Mouse (Mus musculus) adrenal gland, adult 8-10 months (tissue): ENCODE measurements at regions not wholly inside any gene's neighbourhood (a gene's known extent, or its start where the extent isn't known, plus 50 kb on each side); places are given as distances from the start of the nearest gene placed in this dataset.
"Not testable (repeated sequence)": the region's sequence is repeated elsewhere in the genome, so short reads cannot be mapped to it uniquely, and the experiment has no call there.

ENCODE experiments used
- DNase-seq: peaks from one replicate; pipeline ENCODE4 v3.0.0; 2022

DNA sequence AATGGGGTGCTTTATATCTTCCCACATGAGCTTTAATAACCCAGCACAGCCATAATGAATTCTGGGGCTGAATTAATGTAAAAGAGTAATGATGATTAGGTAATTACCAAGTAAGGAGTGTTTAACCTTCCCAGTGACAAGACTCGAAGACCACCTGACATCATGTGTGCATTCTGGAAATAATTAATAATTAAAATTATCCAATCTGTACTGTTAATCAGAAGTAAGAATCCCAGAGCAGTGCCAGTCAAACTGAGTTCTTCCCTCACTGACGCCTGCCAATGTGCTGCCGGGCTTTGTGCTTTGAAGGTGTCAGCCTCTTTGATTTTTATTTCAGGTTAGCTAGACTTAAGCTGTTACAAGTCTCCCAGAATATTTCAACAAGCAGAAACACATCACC, 183.0 kb upstream of the Plxna2 start:
- DNase-seq: no peak

DNA sequence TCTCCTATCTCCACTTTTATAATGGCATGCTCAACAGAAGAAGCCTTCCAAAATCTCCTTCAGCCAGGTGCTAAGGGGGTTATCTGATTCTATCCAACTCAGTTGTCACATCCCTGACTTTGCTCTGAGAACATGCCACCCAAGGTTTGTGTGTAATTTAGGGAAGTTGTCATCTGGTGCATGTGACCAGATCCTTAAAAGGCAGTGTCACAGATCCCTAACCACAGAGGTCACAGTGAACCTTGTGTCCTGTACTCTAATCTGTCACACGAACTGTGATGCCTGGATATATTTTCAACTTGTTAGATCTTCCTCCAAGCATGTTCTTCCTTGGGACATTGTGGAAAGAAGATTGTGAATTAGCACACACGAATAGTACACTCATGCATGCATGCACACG, 189.4 kb upstream of the Plxna2 start:
- DNase-seq: no peak

DNA sequence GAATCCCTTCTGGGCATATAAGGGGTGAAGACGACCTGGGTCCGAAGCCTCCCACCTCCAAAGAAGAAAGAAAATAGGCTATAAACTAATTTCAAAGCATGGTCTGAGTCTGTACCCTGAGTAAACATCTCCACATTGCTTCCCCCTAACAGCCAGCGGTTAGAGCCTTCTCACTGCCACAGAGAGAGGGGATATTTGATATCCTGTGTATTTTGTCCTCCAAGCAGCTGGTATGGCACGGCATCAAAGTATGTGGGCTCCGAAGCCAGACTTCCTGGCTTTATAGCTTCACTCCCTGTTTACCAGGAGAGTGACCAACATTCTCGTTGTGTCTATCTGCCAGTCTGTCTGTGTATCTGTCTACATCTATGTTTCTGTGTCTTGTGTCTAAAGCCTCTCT, 191.7 kb upstream of the Plxna2 start:
- no peak for DNase-seq

DNA sequence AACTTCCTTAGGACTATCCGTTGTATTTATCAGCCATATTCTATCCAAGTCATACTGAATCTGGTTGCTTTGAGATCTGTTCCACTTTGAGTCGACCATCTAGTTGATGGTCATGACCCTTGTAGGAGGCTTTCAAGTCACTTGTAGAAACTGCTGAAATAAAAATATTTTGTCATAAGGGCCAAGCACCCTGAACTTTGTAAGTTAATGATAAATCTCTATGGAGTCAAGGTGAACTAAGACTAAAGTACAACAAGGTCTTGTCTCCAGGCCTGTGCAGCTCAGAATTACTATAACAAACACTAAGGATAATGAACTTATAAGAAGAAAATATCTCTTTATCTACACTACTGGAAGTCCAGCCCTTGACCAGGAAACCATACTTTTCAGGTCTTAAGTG, 193.8 kb upstream of the Plxna2 start:
- no peak for DNase-seq

DNA sequence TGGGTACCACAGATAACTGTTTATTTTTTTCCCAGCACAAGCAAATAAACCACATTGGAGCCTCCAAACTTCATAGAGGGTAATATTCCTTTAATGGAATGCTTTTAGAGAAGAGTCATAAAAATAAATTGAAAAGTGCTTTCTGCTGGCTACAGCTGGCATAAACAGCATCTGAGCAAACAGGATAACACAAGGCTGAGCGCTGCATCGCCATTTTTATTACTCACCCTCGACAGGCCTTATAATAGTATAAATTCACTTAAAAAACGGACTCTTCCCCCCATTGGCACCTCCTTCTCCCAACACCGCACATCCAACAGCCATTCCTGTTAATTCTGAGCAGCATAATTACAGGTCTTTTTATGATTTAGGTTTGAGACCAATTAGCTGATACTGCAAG, 205.8 kb upstream of the Plxna2 start:
- DNase-seq: no peak

DNA sequence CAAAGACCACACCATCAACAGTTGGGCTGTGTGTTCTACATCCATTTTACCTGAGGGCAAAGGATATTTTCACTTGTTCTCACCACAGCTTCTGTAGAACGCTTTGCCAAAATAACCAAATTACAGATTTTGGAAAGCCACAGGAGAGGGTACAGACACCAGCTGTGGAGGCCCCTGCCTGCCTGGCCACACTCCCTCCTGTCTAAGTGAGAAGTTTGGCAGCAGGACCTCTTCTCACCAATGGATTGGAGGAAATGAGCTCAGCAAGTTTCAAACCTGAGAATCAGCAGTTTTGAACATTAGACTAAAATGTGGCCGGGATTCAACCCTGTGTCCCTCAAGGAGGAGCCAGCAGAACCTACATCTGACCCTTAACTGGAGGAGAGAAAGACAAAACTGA, 206.2 kb upstream of the Plxna2 start:
- no peak for DNase-seq

DNA sequence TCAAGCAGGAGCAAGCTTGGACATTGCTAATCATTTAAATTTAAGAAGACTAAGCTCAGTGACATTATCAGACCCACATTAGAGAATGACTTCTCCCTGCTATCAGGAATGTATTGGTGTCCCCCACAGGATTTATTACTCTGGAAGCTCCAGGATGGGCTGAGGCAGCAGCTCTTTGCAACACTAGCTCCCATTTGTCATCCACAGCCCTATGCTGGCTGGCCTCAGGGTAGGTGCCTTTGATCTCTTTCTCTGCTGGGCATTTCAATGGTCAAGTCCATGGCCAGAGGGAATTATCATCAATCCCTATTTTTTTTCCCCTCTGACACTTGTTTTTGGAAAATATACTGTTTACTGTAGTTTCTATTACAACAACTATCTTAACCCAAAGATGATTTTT, 218.7 kb upstream of the Plxna2 start:
- DNase-seq: peak; percentile 74

DNA sequence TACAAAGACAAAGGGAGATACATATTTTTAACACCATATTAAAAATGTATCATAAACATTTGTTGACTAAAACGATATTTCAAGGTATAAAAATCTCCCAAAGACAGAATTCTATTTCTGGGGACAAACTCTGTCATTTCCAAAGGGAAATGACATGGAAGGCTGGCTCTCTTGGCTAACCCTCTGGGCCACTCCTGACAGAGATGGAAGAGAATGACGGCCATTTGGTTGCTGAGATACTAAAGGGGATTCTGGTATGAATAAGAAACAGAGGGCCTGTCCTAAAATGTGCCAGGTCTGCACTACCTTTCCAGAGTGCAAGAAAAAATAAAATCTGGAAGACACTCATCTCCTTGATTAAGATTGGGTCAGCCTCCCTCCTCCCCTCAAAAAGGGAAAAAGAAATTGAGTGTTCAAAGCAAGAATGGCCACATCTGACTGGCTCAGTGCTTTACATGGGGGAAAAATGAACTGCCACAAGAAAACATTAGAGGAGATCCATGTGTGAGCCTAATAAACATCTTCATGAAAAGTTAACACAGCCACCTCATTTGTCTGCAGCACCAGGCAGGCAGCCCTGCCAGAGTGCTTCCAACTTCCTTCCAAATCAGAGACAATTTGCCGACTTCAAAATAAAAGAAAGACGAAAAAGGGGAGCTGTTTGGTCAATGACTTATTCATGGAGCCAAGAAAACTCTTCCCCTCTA, 221.1 kb upstream of the Plxna2 start:
- DNase-seq: no peak

DNA sequence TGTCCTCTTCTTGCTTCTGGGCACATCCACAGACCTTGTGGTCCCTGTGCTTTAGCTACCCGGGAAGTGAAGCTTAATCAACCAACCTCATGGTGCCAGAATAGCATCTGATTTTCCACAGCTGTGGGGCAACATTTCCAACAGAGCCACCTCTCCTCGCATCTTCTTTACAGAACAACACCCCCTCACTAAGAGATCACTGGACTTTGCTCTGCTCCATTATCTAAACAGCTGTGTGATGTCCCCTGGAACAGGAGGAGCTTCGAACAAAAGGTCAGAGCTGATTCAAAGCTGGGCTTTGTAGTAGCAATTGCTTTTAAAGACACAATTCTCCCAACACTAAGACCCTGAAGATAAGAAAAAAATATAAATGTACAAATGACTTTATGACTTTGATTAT, 224.3 kb upstream of the Plxna2 start:
- DNase-seq: no peak

DNA sequence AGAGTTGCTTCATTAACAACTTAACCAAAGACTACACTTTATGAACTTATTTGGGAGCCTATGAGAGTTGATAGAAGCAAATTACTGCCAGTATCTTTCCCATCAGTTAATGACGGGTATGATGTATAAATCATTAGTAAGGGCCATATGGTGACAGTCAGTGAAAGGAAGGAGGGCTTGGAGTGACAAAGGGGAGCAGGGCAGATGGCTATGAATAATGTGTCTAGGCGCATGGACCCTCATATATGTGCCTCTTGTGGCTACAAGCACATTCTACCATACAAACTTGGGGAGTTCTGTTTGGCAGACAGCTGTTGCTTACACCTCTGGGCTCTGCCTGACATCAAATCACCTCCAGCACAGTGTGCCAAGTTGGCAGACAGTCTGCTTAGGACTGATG, 227.8 kb upstream of the Plxna2 start:
- DNase-seq: no peak

DNA sequence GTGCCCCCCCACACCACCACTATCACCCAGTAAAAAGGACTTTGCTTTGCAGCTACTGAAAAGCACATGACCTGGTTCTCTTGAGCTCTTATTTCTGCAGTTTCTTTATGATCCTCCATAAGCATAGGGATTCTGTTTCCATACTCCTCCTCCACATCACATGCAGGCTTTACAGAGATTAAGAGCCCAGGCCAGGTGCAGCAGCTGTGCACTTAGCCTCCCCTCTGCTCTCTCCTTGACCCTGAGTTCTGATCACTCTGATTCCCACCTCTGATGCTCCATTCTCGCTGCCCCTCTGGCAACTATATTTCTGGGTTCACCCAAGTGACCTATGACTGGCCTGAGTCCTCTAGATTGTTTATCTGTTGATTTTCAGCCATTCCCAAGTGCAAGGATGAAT, 239.9 kb upstream of the Plxna2 start:
- DNase-seq: no peak

DNA sequence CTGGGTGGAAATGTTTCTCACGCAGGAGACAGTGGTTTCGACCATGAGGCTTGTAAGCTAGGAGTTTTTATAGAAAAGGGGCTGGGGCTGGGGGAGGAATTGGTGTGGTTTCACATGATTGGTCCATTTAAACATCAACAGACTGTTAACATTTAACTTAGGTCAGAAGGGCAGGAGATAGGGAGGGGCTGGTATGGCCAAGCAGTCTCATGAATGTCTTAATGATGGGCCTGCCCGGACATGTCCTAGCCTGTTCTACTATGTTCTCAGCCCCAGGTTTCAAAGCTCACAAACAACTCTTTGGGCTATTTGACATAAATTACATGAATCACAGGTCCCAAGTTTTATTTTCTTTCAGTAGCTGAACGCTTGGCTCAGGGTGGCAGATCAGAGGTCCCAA, 244.5 kb upstream of the Plxna2 start:
- not testable (repeated sequence) for DNase-seq

DNA sequence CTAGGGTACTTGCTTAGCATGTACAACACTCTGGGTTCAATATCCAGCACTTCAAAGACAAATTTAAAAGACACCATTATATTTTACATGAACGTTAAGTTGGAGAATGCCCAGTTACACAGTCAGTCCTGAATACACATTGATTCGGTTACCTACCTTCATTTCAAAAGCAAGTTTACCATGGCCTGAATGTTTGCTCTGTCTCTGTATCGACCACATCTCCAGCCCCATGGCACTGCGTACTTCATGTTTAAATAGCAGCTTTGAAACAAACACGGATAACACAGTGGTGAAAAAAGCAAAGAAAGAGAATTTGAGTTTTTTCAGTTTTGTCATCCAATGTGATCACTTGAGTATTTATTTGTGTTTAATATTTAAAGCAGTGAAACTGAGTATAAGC, 254.1 kb upstream of the Plxna2 start:
- DNase-seq: no peak

DNA sequence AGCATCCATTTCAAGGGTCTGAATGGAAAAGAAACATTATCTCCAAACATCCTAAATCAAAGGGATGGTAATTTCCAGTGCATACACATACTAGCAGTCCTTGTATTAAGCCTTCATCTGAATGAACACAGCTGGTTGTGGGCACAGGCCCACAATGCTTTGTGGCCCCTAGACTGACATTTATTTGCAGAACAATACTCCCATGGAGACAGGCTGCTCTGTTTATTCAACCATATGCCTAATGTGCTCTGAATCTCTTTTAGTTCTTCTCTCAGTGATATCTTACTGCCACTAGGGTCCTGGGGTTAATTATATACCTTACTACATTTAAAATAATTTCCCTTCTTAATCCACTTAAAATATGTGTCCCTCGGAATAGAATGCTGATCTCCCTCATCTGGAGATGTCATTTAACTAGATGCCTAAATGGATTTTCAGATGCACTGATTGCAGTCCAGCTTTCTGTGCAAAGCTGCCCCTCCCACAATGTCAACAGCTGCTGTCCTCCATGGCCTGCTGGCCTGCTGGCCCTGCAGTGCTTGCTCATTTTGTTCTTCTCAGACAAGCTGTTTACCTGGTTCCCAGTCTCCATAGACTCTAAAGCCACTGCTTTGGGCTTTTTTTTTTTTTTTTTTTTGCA, 254.8 kb upstream of the Plxna2 start:
- DNase-seq: no peak

DNA sequence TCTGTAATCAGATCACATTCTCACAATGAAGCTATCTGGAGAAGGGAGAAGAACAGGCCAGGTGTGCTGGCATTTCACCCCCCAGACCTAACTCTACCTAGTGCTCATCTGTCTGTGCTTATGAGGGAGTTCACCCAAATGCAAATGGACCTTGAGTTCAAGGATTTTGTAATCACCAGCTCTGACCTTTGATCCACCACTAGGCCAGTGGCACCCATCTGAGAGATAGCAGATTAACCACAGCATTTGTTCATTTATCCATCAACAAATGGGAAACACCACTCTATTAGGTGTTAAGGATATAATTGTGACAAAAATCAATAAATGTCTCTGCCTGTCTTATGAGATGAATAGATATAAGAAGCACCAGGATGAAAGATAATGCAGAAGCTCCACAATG, 255.7 kb upstream of the Plxna2 start:
- DNase-seq: no peak

DNA sequence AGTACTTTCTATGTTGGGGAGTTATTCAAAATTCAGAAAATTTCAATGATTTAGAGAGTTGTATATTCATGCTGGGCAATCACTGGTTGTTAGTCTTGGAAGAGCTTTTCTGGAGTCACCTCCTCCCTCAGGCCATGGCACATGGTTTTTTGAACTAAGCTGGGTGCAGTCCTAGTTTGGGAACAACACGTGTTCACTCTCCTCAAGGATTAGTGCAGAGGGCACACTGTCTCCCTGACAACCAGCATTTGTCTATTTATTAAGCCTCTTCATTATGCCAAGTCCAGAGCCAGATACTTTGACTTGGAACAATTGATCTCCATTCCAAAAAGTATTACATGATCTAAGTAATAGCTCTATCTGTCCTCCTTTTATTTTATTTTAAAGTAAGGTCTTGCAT, 256.7 kb upstream of the Plxna2 start:
- no peak for DNase-seq

DNA sequence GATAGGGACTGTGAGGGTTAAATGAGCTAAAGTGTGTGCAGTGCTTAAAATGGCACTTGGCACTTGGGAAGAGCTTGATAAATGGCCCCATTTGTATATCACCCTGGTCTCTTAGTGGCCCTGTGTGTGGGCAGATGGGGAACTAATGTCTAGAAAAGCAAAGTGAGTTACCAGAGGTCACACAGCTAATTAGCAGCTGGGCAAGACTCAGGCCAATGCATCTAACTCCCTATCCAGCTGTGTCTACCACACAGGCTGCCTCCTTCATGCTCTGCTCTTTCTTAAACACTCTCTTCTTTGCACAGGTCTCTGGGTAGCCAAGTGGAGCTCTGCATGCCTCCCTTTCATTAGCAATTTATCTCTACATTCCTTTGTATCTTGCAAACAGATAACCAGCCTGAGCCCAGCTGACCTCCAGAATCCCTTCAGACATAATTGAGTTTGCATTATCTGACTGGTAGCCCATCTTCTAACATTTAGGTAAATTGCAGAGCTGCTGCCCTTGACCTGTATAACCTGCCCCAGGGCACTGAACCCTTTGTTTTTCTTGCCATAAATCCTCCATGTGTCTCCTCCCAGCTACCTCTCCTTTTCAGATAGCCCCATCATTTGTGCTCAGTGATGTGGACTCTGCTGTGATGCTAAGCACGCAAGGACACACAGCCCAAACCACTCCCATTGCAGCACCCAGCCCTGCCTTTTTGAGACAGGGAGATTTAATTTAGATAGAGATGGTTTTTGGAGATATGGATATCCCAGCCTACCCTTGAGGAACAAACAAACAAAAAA, 263.5 kb upstream of the Plxna2 start:
- no peak for DNase-seq

DNA sequence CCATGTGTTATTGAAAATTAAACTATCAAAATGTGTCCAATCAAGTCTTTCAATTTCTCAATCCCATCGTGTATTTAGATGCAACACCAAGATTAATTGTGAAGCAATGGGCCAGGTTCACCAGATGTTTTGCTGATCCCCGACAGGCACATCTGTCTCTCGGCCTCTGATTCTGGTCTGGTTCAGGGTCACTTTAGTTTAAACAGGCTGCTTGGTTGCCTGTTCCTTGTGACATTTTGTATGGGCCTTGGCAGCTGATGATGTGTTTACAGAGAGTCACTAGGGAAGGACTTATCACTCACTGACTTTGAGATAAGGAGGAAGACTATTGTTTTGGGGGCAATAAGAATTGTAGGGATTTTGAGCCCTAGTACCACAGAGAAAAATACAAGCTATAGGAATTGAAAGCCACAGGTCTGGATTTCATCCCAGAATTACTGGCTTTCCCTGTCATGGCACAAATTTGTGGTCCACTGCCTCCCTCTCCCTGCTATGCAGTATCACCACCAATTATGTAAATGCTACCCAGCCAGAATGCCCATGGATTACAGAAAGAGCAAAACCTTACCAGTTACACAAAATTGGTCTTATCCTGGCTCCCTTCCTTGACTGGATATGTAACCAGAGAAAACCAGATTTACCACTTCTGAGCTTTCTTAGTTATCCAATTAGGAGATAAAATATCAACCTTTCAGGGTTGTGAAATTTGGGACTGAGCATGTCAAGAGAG, 272.5 kb upstream of the Plxna2 start:
- peak; percentile 25 for DNase-seq

DNA sequence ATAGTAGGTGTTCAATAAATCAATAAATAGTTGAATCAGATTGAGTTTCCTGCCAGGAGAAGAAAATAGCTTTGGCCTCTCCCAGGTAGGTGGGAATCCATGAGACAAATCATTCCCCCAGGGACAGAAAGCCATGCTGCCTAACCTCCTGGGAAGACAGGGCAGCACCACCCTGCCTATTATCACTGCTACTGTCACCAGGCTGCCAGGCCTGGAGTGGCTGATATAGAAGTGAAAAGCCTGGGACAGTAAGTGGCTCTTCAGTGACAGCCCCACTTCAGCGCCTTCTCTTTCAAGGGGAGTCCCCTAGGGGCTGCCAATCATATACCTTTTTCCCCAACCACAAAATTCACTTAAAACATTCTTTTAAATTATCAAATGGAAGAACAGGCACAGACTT, 275.4 kb upstream of the Plxna2 start:
- no peak for DNase-seq

DNA sequence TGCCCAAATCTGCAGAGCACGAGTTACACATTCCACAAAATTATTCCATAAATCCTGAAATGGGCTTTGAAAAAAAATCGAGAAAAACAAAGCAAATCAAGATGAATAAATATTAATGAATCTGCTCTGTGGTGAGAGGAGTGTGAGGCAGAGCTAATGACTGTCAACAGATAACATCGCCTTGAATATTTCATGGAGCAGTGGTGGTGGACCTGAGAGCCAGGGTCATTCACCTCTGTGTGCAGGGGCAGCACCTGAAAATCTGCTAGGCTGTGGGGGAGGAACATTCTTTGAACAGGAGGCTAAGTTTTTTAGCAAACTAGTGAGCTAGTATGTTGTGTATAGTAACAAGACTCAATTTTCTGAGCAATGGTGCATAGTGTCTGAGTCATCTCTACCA, 276.3 kb upstream of the Plxna2 start:
- no peak for DNase-seq

DNA sequence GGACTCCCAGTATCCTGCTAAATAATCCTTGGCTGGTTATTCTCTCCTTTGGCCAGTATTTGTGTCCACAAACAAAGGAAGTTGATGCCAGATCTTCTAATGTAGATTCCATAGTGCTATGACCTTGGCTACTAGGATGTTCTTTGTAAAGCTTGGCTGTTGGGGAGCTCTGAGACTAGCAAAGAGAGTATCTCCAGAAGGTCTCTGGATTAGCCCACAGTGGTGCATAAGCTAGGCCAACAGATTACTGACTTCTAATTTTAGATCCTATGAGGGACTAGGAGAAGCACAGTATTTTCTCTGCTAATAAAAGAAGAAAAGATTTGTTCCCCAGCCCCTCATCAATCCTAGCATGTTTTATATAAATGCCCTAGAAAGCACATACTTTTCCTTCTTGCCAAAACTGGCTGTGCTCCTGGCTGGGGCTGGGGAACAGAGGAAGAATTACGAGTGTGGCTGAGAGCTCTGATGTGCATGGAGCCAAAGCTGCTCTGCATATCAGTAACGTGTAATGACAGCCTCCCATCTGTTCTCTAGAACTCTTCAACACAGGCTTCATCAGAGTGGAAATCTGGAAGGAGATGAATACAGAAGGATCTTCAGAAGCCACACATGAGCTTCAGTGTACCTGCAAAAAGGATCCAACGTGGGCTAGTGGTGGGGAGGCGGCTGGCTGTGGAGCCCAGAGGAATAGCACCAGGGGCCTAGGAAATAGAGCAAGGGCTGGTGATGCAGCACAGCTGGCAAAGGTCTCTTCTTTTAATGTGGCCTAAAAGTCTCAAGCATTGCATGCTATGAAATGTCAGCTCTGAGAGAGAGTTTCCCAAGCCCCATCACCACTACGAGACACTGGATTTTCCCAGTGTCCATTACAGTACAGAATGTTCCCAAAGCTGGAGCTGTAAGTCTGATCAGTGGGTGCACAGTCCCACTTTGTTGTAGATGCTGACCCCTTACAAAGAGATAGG, 283.0 kb upstream of the Plxna2 start:
- no peak for DNase-seq

DNA sequence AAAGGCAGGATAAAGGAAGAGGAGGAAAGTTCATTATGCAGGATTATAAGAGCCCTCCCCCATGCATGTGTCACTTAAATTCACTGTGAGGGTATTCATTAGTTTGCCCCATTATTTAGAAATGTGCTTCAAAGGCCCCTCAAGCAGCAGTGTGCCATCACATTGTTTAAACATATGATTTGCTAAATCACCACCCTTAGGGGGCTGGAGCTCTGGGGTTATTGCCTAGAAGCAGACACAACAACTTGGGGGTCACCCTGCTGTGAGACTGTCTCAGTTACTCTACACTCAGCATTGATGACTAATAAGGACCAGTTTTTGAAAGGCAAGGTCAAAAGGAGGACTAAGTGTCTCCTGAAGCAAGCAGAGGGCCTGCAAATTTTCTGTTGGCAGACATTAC, 285.4 kb upstream of the Plxna2 start:
- no peak for DNase-seq
